Mouse (Mus musculus): ENCODE measurements around the gene Irf2. TPM values are rescaled to one million over a fixed set of nuclear protein-coding genes. Genes with fewer than 3 reads are reported as not detected.

Gene Irf2
- polyA plus RNA-seq, 1 experiment from 2014 or later, result 13.7 TPM

GRCm38 (mm10) chr8:46881348-46881747 is 141.8 kb downstream of the Irf2 start:
- no peak overlapping the region for H3K9ac ChIP-seq
- H3K4me3 ChIP-seq, result no peak overlapping the region
- no peaks in the 10 kb centered on the region for H3K36me3 ChIP-seq (ENCODE audit: poor library complexity, severe bottlenecking)
- ATAC-seq, result no peak
- no peaks in the 10 kb centered on the region for H3K27me3 ChIP-seq
- H3K27ac ChIP-seq, result no peak overlapping the region
- WGBS, result 70% methylated on average over 6 of the region's 6 CpGs
- H3K9me3 ChIP-seq (replicated peaks), result no peaks in the 10 kb centered on the region
- 0 out of 2 replicates have a peak, but pooled peaks cover 9% of the 10 kb centered on the region for H3K4me1 ChIP-seq
- no peak overlapping the region for H3K4me2 ChIP-seq

GRCm38 (mm10) chr8:46881755-46882419 is 142.4 kb downstream of the Irf2 start:
- 0 out of 2 replicates have a peak, but pooled peaks cover 3% of the 10 kb centered on the region for H3K9me3 ChIP-seq (replicated peaks)
- ATAC-seq, result no peak
- 87% methylated on average over 8 of the region's 8 CpGs for WGBS

DNA sequence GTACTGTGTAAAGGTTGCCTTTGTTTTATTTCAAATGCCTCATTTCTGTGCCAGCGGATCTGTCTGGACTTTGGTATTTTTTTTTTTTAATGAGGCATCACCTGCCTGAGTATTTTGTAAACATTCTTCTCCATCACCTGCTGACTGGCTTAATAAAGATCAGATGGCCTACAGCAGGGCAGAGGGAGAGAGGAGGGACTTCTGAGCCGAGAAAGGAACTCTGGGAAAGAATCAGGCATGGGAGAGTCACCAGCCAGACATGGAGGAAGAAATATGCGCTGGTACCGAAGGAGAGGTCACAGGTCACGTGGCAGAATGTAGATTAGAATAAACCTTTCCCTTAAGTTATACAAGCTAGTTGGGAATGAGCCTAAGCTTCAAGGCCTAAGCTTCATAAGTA is 143.2 kb downstream of the Irf2 start:
- Histone ChIP-seq H3K4me2 (no peak overlapping the region), H3K27me3 (no peaks in the 10 kb centered on the region), H3K27ac (no peak overlapping the region), H3K36me3 (ENCODE audit: poor library complexity, severe bottlenecking) (no peaks in the 10 kb centered on the region), H3K4me1 (0 out of 2 replicates have a peak, but pooled peaks cover 9% of the 10 kb centered on the region), H3K4me3 (no peak overlapping the region), H3K9ac (no peak overlapping the region), H3K9me3 (replicated peaks) (0 out of 2 replicates have a peak, but pooled peaks cover 3% of the 10 kb centered on the region)
- 60% methylated on average over 5 of the region's 5 CpGs for WGBS
- no peak for ATAC-seq

More at GRCm38 (mm10) chr8:46881755-46882419, 142.4 kb downstream of the Irf2 start:
- Histone ChIP-seq H3K4me1 (0 out of 2 replicates have a peak, but pooled peaks cover 9% of the 10 kb centered on the region), H3K4me3 (no peak overlapping the region), H3K9ac (no peak overlapping the region), H3K36me3 (ENCODE audit: poor library complexity, severe bottlenecking) (no peaks in the 10 kb centered on the region), H3K4me2 (no peak overlapping the region), H3K27me3 (no peaks in the 10 kb centered on the region), H3K27ac (no peak overlapping the region)

DNA sequence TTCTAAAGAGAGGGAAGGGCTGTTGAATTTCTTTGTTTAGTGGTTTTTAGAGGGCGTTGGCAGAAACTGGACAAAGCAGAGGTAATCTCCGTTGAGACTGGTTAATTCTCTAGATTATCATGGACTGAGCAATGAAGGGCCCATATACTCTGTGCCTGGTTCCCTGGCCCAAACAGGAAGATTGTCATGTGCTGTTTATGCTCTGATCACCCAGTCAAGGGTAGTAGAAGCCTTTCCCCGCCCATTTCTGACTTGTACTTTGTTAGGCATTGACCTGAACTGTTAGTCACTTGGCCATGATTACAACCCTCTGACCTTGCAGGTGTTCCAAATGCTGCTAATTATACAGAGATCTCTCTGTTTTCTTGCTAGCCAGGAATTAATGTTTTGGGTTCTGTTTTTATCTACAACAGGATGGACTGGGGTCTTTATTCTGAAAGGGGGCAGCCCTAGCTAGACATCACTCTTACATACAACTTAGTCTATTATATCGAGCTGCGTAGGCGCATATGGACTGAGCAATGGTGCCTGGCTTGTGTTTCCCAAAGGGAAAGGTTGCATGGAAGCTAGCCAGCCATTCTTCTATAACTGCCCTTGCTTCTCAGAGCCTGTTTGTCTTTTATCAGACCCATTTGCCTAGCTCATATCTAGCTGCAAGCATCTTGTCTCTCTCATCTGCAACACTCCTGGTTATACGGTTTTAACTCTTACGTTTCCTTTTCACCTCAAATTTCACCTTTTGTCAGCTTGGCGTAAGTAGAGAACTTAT is 143.9 kb downstream of the Irf2 start:
- Histone ChIP-seq H3K4me1 (0 out of 2 replicates have a peak, but pooled peaks cover 9% of the 10 kb centered on the region), H3K27ac (no peak overlapping the region), H3K9me3 (replicated peaks) (0 out of 2 replicates have a peak, but pooled peaks cover 3% of the 10 kb centered on the region), H3K36me3 (ENCODE audit: poor library complexity, severe bottlenecking) (no peaks in the 10 kb centered on the region), H3K4me3 (no peak overlapping the region), H3K27me3 (no peaks in the 10 kb centered on the region), H3K4me2 (no peak overlapping the region), H3K9ac (no peak overlapping the region)
- no peak for ATAC-seq
- WGBS, result 90% methylated on average over 9 of the region's 9 CpGs

- H3K4me2 ChIP-seq, result no peak overlapping the region
- no peak overlapping the region for H3K9ac ChIP-seq
- peaks cover 5% of the 10 kb centered on the region; the same call in 1 of the 2 replicates for H3K4me1 ChIP-seq
- 0 out of 2 replicates have a peak, but pooled peaks cover 3% of the 10 kb centered on the region for H3K9me3 ChIP-seq (replicated peaks)
- H3K27me3 ChIP-seq, result no peaks in the 10 kb centered on the region
- H3K36me3 ChIP-seq (ENCODE audit: poor library complexity, severe bottlenecking), result no peaks in the 10 kb centered on the region
- H3K4me3 ChIP-seq, result no peak overlapping the region
- 98% methylated on average over 2 of the region's 2 CpGs for WGBS
- no peak overlapping the region for H3K27ac ChIP-seq
- ATAC-seq, result no peak
Measured at GRCm38 (mm10) chr8:46885786-46886185, 146.3 kb downstream of the Irf2 start.

DNA sequence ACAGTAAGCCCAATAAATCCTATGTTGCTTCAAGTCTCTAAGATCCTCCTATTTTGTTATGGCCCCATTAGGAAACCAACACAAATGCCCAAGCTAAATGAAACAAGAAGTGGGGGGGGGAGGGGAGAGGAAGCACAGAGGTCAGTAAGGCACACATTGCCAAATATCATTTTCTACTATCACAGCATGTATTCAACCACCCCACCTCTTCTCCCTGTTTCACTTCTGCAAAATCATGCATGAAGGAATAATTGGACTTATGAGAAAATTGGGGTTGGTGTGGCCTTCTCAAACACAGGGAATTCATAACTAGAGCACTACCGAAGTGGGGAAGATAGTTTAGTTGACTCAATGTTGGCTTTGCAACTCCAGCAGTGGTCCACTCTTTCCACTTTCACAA is 146.7 kb downstream of the Irf2 start:
- WGBS, result 90% methylated on average over 1 of the region's 1 CpGs
- no peak for ATAC-seq
- H3K27me3 ChIP-seq, result no peaks in the 10 kb centered on the region

DNA sequence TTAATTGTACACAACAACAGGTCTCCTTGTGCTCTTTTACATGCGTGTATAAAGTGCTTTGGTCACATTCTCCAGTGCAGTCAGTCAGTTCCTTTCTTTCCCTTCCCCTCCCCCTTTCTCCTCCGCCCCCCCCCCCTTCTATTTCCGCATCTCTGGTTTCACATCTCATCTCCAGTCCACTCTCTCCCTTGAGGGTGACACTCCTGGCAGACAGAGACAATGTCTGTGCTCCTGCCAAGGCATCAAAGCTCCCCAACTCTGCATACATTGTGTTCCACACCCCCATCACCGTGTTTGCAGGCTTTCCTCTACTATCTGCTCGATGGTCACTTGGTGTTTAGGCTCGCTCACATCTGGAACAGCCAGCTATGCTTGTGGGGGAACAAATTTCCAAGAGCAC is 147.9 kb downstream of the Irf2 start:
- 81% methylated on average over 5 of the region's 6 CpGs for WGBS
- H3K27me3 ChIP-seq, result no peaks in the 10 kb centered on the region
- 0 out of 2 replicates have a peak, but pooled peaks cover 3% of the 10 kb centered on the region for H3K9me3 ChIP-seq (replicated peaks)
- H3K4me1 ChIP-seq, result peaks cover 2% of the 10 kb centered on the region; the same call in 1 of the 2 replicates
- ATAC-seq, result no peak
- H3K4me3 ChIP-seq, result no peak overlapping the region
- no peaks in the 10 kb centered on the region for H3K36me3 ChIP-seq (ENCODE audit: poor library complexity, severe bottlenecking)
- no peak overlapping the region for H3K9ac ChIP-seq
- H3K27ac ChIP-seq, result no peak overlapping the region
- no peak overlapping the region for H3K4me2 ChIP-seq

More for the DNA sequence above, 146.7 kb downstream of the Irf2 start:
- no peak overlapping the region for H3K27ac ChIP-seq
- no peak overlapping the region for H3K4me2 ChIP-seq
- no peak overlapping the region for H3K4me3 ChIP-seq
- H3K36me3 ChIP-seq (ENCODE audit: poor library complexity, severe bottlenecking), result no peaks in the 10 kb centered on the region
- H3K9me3 ChIP-seq (replicated peaks), result 0 out of 2 replicates have a peak, but pooled peaks cover 3% of the 10 kb centered on the region
- peaks cover 5% of the 10 kb centered on the region; the same call in 1 of the 2 replicates for H3K4me1 ChIP-seq
- no peak overlapping the region for H3K9ac ChIP-seq

GRCm38 (mm10) chr8:46888575-46888974 is 149.0 kb downstream of the Irf2 start:
- H3K27ac ChIP-seq, result no peak overlapping the region
- ATAC-seq, result no peak
- 0 out of 2 replicates have a peak, but pooled peaks cover 3% of the 10 kb centered on the region for H3K9me3 ChIP-seq (replicated peaks)
- WGBS, result 60% methylated on average over 4 of the region's 4 CpGs
- H3K4me3 ChIP-seq, result no peak overlapping the region
- no peak overlapping the region for H3K9ac ChIP-seq
- H3K36me3 ChIP-seq (ENCODE audit: poor library complexity, severe bottlenecking), result no peaks in the 10 kb centered on the region
- no peak overlapping the region for H3K4me2 ChIP-seq
- H3K27me3 ChIP-seq, result no peaks in the 10 kb centered on the region
- H3K4me1 ChIP-seq, result peaks cover 9% of the 10 kb centered on the region

DNA sequence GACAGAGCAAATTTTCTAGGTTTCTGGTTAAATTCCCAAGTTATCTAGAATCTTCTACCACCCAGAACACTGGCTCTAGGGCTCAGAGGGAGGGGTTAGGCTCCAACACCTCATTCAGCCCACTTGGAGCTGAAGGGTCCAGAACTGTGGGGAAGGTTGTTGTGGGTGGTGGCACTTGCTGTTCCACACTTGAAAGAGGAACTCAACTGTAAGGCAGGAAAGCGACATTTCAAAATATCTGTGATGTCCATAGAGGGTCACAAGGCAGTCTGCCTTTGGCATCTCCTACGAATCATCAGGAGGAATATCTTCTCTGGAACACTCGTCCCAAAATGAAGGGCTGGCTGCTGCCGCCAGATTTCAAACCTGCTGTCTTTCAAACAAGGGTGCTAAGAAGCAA is 150.7 kb downstream of the Irf2 start:
- no peak overlapping the region for H3K4me3 ChIP-seq
- no peaks in the 10 kb centered on the region for H3K27me3 ChIP-seq
- no peak overlapping the region for H3K4me2 ChIP-seq
- 0 out of 2 replicates have a peak, but pooled peaks cover 3% of the 10 kb centered on the region for H3K9me3 ChIP-seq (replicated peaks)
- H3K4me1 ChIP-seq, result peaks cover 9% of the 10 kb centered on the region
- H3K27ac ChIP-seq, result no peak overlapping the region
- no peak overlapping the region for H3K9ac ChIP-seq
- ATAC-seq, result no peak
- H3K36me3 ChIP-seq (ENCODE audit: poor library complexity, severe bottlenecking), result no peaks in the 10 kb centered on the region
- 90% methylated on average over 4 of the region's 4 CpGs for WGBS

- Histone ChIP-seq H3K4me3 (no peak overlapping the region), H3K4me2 (no peak overlapping the region), H3K27me3 (0 out of 2 replicates have a peak, but pooled peaks cover 13% of the 10 kb centered on the region), H3K9ac (no peak overlapping the region), H3K27ac (no peak overlapping the region), H3K9me3 (replicated peaks) (no peaks in the 10 kb centered on the region), H3K36me3 (ENCODE audit: poor library complexity, severe bottlenecking) (no peaks in the 10 kb centered on the region), H3K4me1 (peaks cover 9% of the 10 kb centered on the region)
- peak; percentile 85 for ATAC-seq
- WGBS, result 64% methylated on average over 22 of the region's 22 CpGs
Measured at GRCm38 (mm10) chr8:46892511-46893273, 153.2 kb downstream of the Irf2 start.

GRCm38 (mm10) chr8:46894385-46894784 is 154.9 kb downstream of the Irf2 start:
- 0 out of 2 replicates have a peak, but pooled peaks cover 18% of the 10 kb centered on the region for H3K27me3 ChIP-seq
- no peak overlapping the region for H3K9ac ChIP-seq
- H3K9me3 ChIP-seq (replicated peaks), result no peaks in the 10 kb centered on the region
- H3K4me3 ChIP-seq, result no peak overlapping the region
- H3K36me3 ChIP-seq (ENCODE audit: poor library complexity, severe bottlenecking), result no peaks in the 10 kb centered on the region
- H3K4me1 ChIP-seq, result peaks cover 6% of the 10 kb centered on the region
- H3K4me2 ChIP-seq, result no peak overlapping the region
- WGBS, result 92% methylated on average over 2 of the region's 2 CpGs
- ATAC-seq, result no peak
- H3K27ac ChIP-seq, result no peak overlapping the region
